Mouse (Mus musculus): ENCODE measurements around the gene Cabin1.
A peak's percentile ranks its signal among the peaks of the same experiment; 100 is the strongest.

Cabin1 gene

GRCm38 (mm10) chr10:75662575-75662974 is 101.6 kb downstream of the Cabin1 start:
- DNase-seq, result no peak

GRCm38 (mm10) chr10:75661876-75662275 is 102.3 kb downstream of the Cabin1 start:
- no peak for DNase-seq

- no peak for DNase-seq
Measured at GRCm38 (mm10) chr10:75661381-75661780, 102.8 kb downstream of the Cabin1 start.

GRCm38 (mm10) chr10:75657772-75658171 is 106.4 kb downstream of the Cabin1 start:
- no peak for DNase-seq

- DNase-seq, result no peak
Measured at GRCm38 (mm10) chr10:75657165-75657564, 107.0 kb downstream of the Cabin1 start.

- no peak for DNase-seq
Measured at GRCm38 (mm10) chr10:75654053-75654452, 110.1 kb downstream of the Cabin1 start.

- no peak for DNase-seq
Measured at GRCm38 (mm10) chr10:75651381-75652068, 112.6 kb downstream of the Cabin1 start.

- no peak for DNase-seq
Measured at GRCm38 (mm10) chr10:75650306-75650902, 113.7 kb downstream of the Cabin1 start.

GRCm38 (mm10) chr10:75649406-75649995 is 114.6 kb downstream of the Cabin1 start:
- no peak for DNase-seq

- no peak for DNase-seq
Measured at GRCm38 (mm10) chr10:75649001-75649400, 115.1 kb downstream of the Cabin1 start.

- DNase-seq, result no peak
Measured at GRCm38 (mm10) chr10:75648091-75648490, 116.0 kb downstream of the Cabin1 start.

- peak; percentile 53 for DNase-seq
Measured at GRCm38 (mm10) chr10:75647362-75647761, 116.8 kb downstream of the Cabin1 start.

GRCm38 (mm10) chr10:75646406-75646805 is 117.7 kb downstream of the Cabin1 start:
- peak; percentile 16 for DNase-seq

GRCm38 (mm10) chr10:75645616-75646015 is 118.5 kb downstream of the Cabin1 start:
- DNase-seq, result peak; percentile 5

GRCm38 (mm10) chr10:75643741-75644343 is 120.3 kb downstream of the Cabin1 start, which contains the start of gene Susd2:
Susd2 (minus strand) TSS chr10:75644008.
- peak; percentile 20 for DNase-seq

- no peak for DNase-seq
Measured at GRCm38 (mm10) chr10:75642891-75643290, 121.2 kb downstream of the Cabin1 start.

- DNase-seq, result peak; percentile 7
Measured at GRCm38 (mm10) chr10:75642436-75642835, 121.7 kb downstream of the Cabin1 start.

- DNase-seq, result peak; percentile 3
Measured at GRCm38 (mm10) chr10:75641721-75642222, 122.4 kb downstream of the Cabin1 start.

- peak; percentile 3 for DNase-seq
Measured at GRCm38 (mm10) chr10:75637711-75638110, 126.4 kb downstream of the Cabin1 start.

- DNase-seq, result no peak
Measured at GRCm38 (mm10) chr10:75636084-75636786, 127.9 kb downstream of the Cabin1 start.

GRCm38 (mm10) chr10:75635693-75636055 is 128.5 kb downstream of the Cabin1 start:
- DNase-seq, result peak; percentile 82

- DNase-seq, result no peak
Measured at GRCm38 (mm10) chr10:75635019-75635692, 129.0 kb downstream of the Cabin1 start.
